In genomic region chr11:95264455-95265013, GRCm38 (mm10) we compare ENCODE assay signal across 17 mouse cellular contexts. TPM values are rescaled to one million over a fixed set of nuclear protein-coding genes. Genes with fewer than 3 reads are reported as not detected.
DNase-seq lines count a peak whose midpoint lies in the region; ATAC-seq and TF ChIP-seq lines count a peak whose summit lies in the region.
"Had no signal": no experiment of that assay in that cellular context is flagged by ENCODE, and none has a peak within 500 bp of the region (broad histone marks: within the 10 kb centered on the region; RNA-seq: fewer than 3 reads in every experiment).

No protein-coding gene starts in this region.

- no peaks in the 10 kb centered on the region for H3K9me3 ChIP-seq in midbrain, embryonic 10.5 days (replicated peaks)
- no peaks in the 10 kb centered on the region for H3K9me3 ChIP-seq in midbrain, embryonic 15.5 days
- no peaks in the 10 kb centered on the region for H3K9me3 ChIP-seq in intestine, embryonic 16.5 days (ENCODE audit: control insufficient read depth, low read length)
- H3K9me3 ChIP-seq in stomach, postnatal 0 days (ENCODE audit: control insufficient read depth, low read length) = no peaks in the 10 kb centered on the region
- H3K9me3 ChIP-seq: embryonic facial prominence, embryonic 12.5 days; limb, embryonic 15.5 days had no signal

- no peak overlapping the region for H3K9ac ChIP-seq in midbrain, embryonic 15.5 days
- no peak overlapping the region for H3K9ac ChIP-seq in intestine, embryonic 16.5 days (ENCODE audit: low read depth, low read length)
- H3K9ac ChIP-seq in stomach, postnatal 0 days (ENCODE audit: low read length) = no peak overlapping the region
- H3K9ac ChIP-seq: embryonic facial prominence, embryonic 12.5 days; forebrain, postnatal 0 days; limb, embryonic 15.5 days had no signal

- H3K27me3 ChIP-seq in midbrain, embryonic 10.5 days (ENCODE audit: low read depth, poor library complexity, severe bottlenecking) = peaks cover 20% of the 10 kb centered on the region; the same call in 1 of the 2 replicates
- 0 out of 2 replicates have a peak, but pooled peaks cover 2% of the 10 kb centered on the region for H3K27me3 ChIP-seq in midbrain, embryonic 15.5 days (replicated peaks)
- no peaks in the 10 kb centered on the region for H3K27me3 ChIP-seq in intestine, embryonic 16.5 days (replicated peaks; ENCODE audit: control insufficient read depth, insufficient read depth, low read length)
- H3K27me3 ChIP-seq in stomach, postnatal 0 days (ENCODE audit: control insufficient read depth, insufficient read depth, low read length) = no peaks in the 10 kb centered on the region
- H3K27me3 ChIP-seq: embryonic facial prominence, embryonic 12.5 days; limb, embryonic 15.5 days had no signal

- H3K4me3 ChIP-seq in midbrain, embryonic 10.5 days = peak overlapping the region; percentile 20; the same call in 1 of the 2 replicates
- H3K4me3 ChIP-seq in midbrain, embryonic 15.5 days = no peak overlapping the region
- no peak overlapping the region for H3K4me3 ChIP-seq in intestine, embryonic 16.5 days (ENCODE audit: low read length)
- H3K4me3 ChIP-seq in stomach, postnatal 0 days (ENCODE audit: low read depth, low read length) = no peak overlapping the region
- H3K4me3 ChIP-seq: embryonic facial prominence, embryonic 12.5 days; limb, embryonic 15.5 days had no signal

- no peak for TF ChIP-seq CTCF in stomach, postnatal 0 days (IDR thresholded peaks at IDR 0.05; ENCODE audit: low read depth)

- DNase-seq in kidney, adult 9 months = peak; percentile 56
- no peak for DNase-seq in kidney, postnatal 25 days
- no peak for DNase-seq in midbrain, embryonic 10.5 days (ENCODE audit: low spot score)
- DNase-seq in stomach, postnatal 0 days (ENCODE audit: low spot score) = no peak
- no peak for DNase-seq in left cerebral cortex, adult 8-10 months (ENCODE audit: low spot score in 2 of 2)
- DNase-seq: adrenal gland, postnatal 25 days; cerebellum, postnatal 25 days; forebrain, postnatal 0 days had no signal

- no peak for TF ChIP-seq EP300 in stomach, postnatal 0 days (optimal IDR thresholded peaks at IDR 0.05)

- peaks cover 12% of the 10 kb centered on the region for H3K36me3 ChIP-seq in midbrain, embryonic 10.5 days
- no peaks in the 10 kb centered on the region for H3K36me3 ChIP-seq in midbrain, embryonic 15.5 days (replicated peaks)
- H3K36me3 ChIP-seq in intestine, embryonic 16.5 days (ENCODE audit: control insufficient read depth, insufficient read depth, low read length) = no peaks in the 10 kb centered on the region; the same call in 1 of the 2 replicates
- H3K36me3 ChIP-seq in stomach, postnatal 0 days (ENCODE audit: control insufficient read depth, insufficient read depth, low read length) = no peaks in the 10 kb centered on the region

- H3K4me1 ChIP-seq in midbrain, embryonic 10.5 days = peaks cover 43% of the 10 kb centered on the region
- peaks cover under 1% of the 10 kb centered on the region; the same call in 1 of the 2 replicates for H3K4me1 ChIP-seq in midbrain, embryonic 15.5 days
- H3K4me1 ChIP-seq in intestine, embryonic 16.5 days (ENCODE audit: control insufficient read depth, insufficient read depth, low read length) = peaks cover 4% of the 10 kb centered on the region; the same call in 1 of the 2 replicates
- H3K4me1 ChIP-seq in stomach, postnatal 0 days (replicated peaks; ENCODE audit: control insufficient read depth, insufficient read depth) = no peaks in the 10 kb centered on the region
- H3K4me1 ChIP-seq: embryonic facial prominence, embryonic 12.5 days had no signal

- no peak overlapping the region for H3K4me2 ChIP-seq in midbrain, embryonic 15.5 days
- H3K4me2 ChIP-seq in intestine, embryonic 16.5 days (ENCODE audit: low read depth, low read length) = no peak overlapping the region
- H3K4me2 ChIP-seq in stomach, postnatal 0 days (replicated peaks; ENCODE audit: low read depth) = no peak overlapping the region
- H3K4me2 ChIP-seq: embryonic facial prominence, embryonic 12.5 days; limb, embryonic 15.5 days had no signal

- ATAC-seq in midbrain, embryonic 15.5 days (replicated peaks) = no peak
- no peak for ATAC-seq in intestine, embryonic 16.5 days
- no peak for ATAC-seq in stomach, postnatal 0 days (ENCODE audit: low FRiP score, low TSS enrichment)
- ATAC-seq: forebrain, postnatal 0 days had no signal

- peak overlapping the region; percentile 81 for H3K27ac ChIP-seq in midbrain, embryonic 10.5 days (replicated peaks)
- H3K27ac ChIP-seq in midbrain, embryonic 15.5 days = no peak overlapping the region
- H3K27ac ChIP-seq in intestine, embryonic 16.5 days (ENCODE audit: low read length) = peak overlapping the region; percentile 57
- peak overlapping the region; percentile 73 for H3K27ac ChIP-seq in stomach, postnatal 0 days (replicated peaks)
- H3K27ac ChIP-seq: limb, embryonic 15.5 days had no signal

- WGBS in midbrain, embryonic 10.5 days = 56% methylated on average over 4 of the region's 4 CpGs
- WGBS in midbrain, embryonic 15.5 days = 58% methylated on average over 4 of the region's 4 CpGs
- 75% methylated on average over 4 of the region's 4 CpGs for WGBS in intestine, embryonic 16.5 days
- WGBS in stomach, postnatal 0 days = 64% methylated on average over 4 of the region's 4 CpGs

RNA-seq across cellular contexts. Expression of gene Tac4, which starts 3.2 kb away (rescaled TPM):
- not detected in 2 replicates for polyA plus RNA-seq in midbrain, embryonic 10.5 days (2016; fragmentation: Nextera tagmentation; extraction: Ambion mirVana)
- not detected in 2 replicates for polyA plus RNA-seq in midbrain, embryonic 15.5 days (2015; fragmentation: Nextera tagmentation; extraction: Ambion mirVana)
- polyA plus RNA-seq in intestine, embryonic 16.5 days (2015; fragmentation: Nextera tagmentation; extraction: Ambion mirVana) = not detected in 2 replicates
- polyA plus RNA-seq in stomach, postnatal 0 days (2015; fragmentation: Nextera tagmentation; extraction: Ambion mirVana) = 0.25 and 0.29 TPM in 2 replicates
- total RNA-seq in left cerebral cortex, adult 8-10 months (2022) = not detected
- total RNA-seq: adrenal gland, postnatal 25 days; forebrain, postnatal 0 days; gastrocnemius, postnatal 4 days; heart, postnatal 14 days; left cerebral cortex, adult 18-20 months; megakaryocyte progenitor cell, adult 5-6 weeks had no signal
- polyA plus RNA-seq: forebrain, postnatal 0 days; urinary bladder, adult 2 months had no signal

RNA-seq across cellular contexts. Expression of gene Kat7, which starts 45.5 kb away (rescaled TPM):
- 91.6 and 97.6 TPM in 2 replicates for polyA plus RNA-seq in midbrain, embryonic 10.5 days (2016; fragmentation: Nextera tagmentation; extraction: Ambion mirVana)
- 62.8 and 69.6 TPM in 2 replicates for polyA plus RNA-seq in midbrain, embryonic 15.5 days (2015; fragmentation: Nextera tagmentation; extraction: Ambion mirVana)
- 61.1 and 64.5 TPM in 2 replicates for polyA plus RNA-seq in intestine, embryonic 16.5 days (2015; fragmentation: Nextera tagmentation; extraction: Ambion mirVana)
- 25.0 and 27.2 TPM in 2 replicates for polyA plus RNA-seq in stomach, postnatal 0 days (2015; fragmentation: Nextera tagmentation; extraction: Ambion mirVana)
- 100 to 1,000 TPM in 1 of 4 experiments, 10 to 100 TPM in 3; 72.6 to 100 (median 82.6) TPM for total RNA-seq in left cerebral cortex, adult 8-10 months (2022)
